Mouse (Mus musculus): ENCODE data around the gene Pttg1ip. TPM values are rescaled to one million over a fixed set of nuclear protein-coding genes. Genes with fewer than 3 reads are reported as not detected.

The Pttg1ip gene
- polyA plus RNA-seq, 1 experiment from 2014 or later = 79.6 TPM

GRCm38 (mm10) chr10:77569973-77570658 is 11.4 kb upstream of the Pttg1ip start:
- peak; percentile 40; the same call in 1 of the 2 replicates for ATAC-seq (ENCODE audit: insufficient read depth)
- H3K27me3 ChIP-seq = no peaks in the 10 kb centered on the region
- no peak overlapping the region for H3K4me2 ChIP-seq
- H3K9me3 ChIP-seq (replicated peaks) = no peaks in the 10 kb centered on the region
- peaks cover 13% of the 10 kb centered on the region for H3K4me1 ChIP-seq (replicated peaks)
- WGBS (ENCODE audit: insufficient replicate concordance) = 39% methylated on average over 6 of the region's 6 CpGs
- H3K4me3 ChIP-seq (replicated peaks) = no peak overlapping the region
- no peak overlapping the region for H3K27ac ChIP-seq (replicated peaks)
- H3K36me3 ChIP-seq (replicated peaks) = no peaks in the 10 kb centered on the region
- H3K9ac ChIP-seq = no peak overlapping the region

DNA sequence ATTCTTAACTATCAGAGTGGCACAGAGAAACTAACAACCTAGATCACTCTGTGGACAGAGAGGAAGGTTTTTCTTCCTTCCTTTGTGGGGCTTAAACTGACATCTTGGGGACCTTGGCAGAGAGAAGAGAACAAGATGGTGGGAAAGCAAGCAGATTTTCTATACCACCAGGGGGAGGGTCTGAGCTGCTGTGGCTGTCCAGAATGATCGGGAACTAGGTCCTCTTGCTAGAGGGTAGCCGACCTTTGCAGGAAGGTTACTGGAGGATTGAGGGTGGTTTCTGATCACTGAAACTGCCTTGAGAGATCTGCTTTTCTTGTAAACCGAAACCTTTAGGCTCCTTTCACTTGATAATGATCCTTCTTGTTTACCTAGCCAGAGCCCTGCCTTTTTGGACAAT is 9.3 kb upstream of the Pttg1ip start:
- H3K9ac ChIP-seq = no peak overlapping the region
- H3K36me3 ChIP-seq (replicated peaks) = no peaks in the 10 kb centered on the region
- no peak overlapping the region for H3K27ac ChIP-seq (replicated peaks)
- H3K9me3 ChIP-seq (replicated peaks) = no peaks in the 10 kb centered on the region
- 19% methylated on average over 3 of the region's 3 CpGs for WGBS (ENCODE audit: insufficient replicate concordance)
- no peak for ATAC-seq (ENCODE audit: insufficient read depth)
- no peak overlapping the region for H3K4me3 ChIP-seq (replicated peaks)
- H3K27me3 ChIP-seq = no peaks in the 10 kb centered on the region
- H3K4me2 ChIP-seq = no peak overlapping the region
- peaks cover 11% of the 10 kb centered on the region; the same call in 1 of the 2 replicates for H3K4me1 ChIP-seq (replicated peaks)

GRCm38 (mm10) chr10:77573162-77573561 is 8.4 kb upstream of the Pttg1ip start:
- Histone ChIP-seq H3K4me3 (replicated peaks) (no peak overlapping the region), H3K27ac (replicated peaks) (no peak overlapping the region), H3K27me3 (no peaks in the 10 kb centered on the region), H3K4me2 (no peak overlapping the region), H3K36me3 (replicated peaks) (no peaks in the 10 kb centered on the region), H3K4me1 (replicated peaks) (peaks cover 11% of the 10 kb centered on the region; the same call in 1 of the 2 replicates), H3K9ac (no peak overlapping the region), H3K9me3 (replicated peaks) (no peaks in the 10 kb centered on the region)
- WGBS (ENCODE audit: insufficient replicate concordance) = 62% methylated on average over 1 of the region's 1 CpGs
- no peak for ATAC-seq (ENCODE audit: insufficient read depth)

DNA sequence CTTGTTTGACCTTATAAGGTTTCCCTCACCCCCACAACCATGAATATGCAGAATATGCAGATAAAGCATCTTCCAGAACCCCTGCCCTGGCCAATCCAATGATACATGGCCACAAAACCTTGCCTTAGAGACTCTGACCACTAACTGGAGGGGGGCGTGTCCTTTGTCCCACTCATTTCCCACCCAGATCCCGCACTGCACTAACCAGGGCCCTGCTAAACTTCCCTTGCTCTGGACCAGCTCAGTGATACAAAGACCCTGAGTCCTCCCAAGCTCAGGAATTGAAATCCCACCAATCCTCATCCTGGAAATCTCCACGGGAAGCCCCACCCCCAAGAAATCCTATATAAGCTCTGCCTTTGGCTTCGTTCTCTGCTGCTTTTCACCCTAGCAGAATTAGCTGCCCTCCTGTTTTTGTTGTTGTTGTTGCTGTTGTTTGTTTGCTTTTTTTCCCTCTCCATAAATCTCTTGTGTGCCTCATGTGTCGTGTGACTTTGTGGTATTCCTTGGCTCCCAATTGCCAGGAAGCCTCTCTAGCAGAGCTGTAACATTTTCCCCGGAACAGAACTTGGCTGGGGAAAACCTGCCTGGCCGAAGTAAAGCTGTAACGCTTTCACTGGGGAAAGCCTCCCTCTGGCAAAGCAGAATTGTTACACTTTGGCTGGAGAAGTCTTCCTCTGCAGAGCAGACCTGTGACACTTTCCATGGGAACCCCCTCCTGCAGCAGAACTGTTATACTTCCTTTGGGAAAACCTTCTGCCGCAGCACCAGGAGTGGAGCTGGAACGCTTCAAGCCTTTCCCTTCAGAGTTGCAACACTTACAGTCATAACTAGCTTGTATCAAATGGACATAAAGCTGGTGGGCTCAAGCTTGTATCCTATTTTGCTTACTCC is 1.2 kb upstream of the Pttg1ip start:
- Histone ChIP-seq H3K27ac (replicated peaks) (no peak overlapping the region), H3K9me3 (replicated peaks) (no peaks in the 10 kb centered on the region), H3K36me3 (replicated peaks) (no peaks in the 10 kb centered on the region), H3K27me3 (no peaks in the 10 kb centered on the region), H3K4me3 (replicated peaks) (no peak overlapping the region), H3K4me2 (peak overlapping the region; percentile 88; the same call in 1 of the 2 replicates), H3K9ac (no peak overlapping the region), H3K4me1 (replicated peaks) (peaks cover 36% of the 10 kb centered on the region)
- no peak for ATAC-seq (ENCODE audit: insufficient read depth)
- 54% methylated on average over 10 of the region's 10 CpGs for WGBS (ENCODE audit: insufficient replicate concordance)

- peak overlapping the region; percentile 67 for H3K27ac ChIP-seq (replicated peaks)
- ATAC-seq (ENCODE audit: insufficient read depth) = no peak
- WGBS (ENCODE audit: insufficient replicate concordance) = 8% methylated on average over 8 of the region's 8 CpGs
Measured at GRCm38 (mm10) chr10:77581023-77581407, 505 bp upstream of the Pttg1ip start.

DNA sequence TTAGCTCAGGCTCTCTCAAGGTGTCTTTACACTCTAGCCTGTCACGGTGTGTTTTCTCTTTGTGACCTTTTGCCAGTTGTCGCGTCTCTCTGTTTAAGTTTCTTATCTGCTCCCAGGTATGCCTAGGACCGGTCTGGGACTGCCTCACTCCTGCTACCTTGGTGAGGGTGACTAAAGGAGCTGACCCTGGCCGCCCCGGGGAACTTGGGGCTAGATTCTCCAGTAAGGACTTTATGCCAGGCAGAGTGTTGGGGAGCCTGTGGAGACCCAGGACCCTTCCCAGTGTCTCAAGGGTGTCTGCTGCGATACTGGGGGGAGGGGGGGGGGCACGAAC is 732 bp downstream of the Pttg1ip start:
- no peaks in the 10 kb centered on the region for H3K9me3 ChIP-seq (replicated peaks)
- peak overlapping the region; percentile 99 for H3K27ac ChIP-seq (replicated peaks)
- peak; percentile 24 for ATAC-seq (ENCODE audit: insufficient read depth)
- peak overlapping the region; percentile 88 for H3K4me2 ChIP-seq
- H3K4me3 ChIP-seq (replicated peaks) = peak overlapping the region; percentile 81
- WGBS (ENCODE audit: insufficient replicate concordance) = 3% methylated on average over 8 of the region's 8 CpGs
- no peaks in the 10 kb centered on the region for H3K27me3 ChIP-seq
- H3K9ac ChIP-seq = peak overlapping the region; percentile 80
- H3K4me1 ChIP-seq (replicated peaks) = peaks cover 54% of the 10 kb centered on the region
- peaks cover 9% of the 10 kb centered on the region for H3K36me3 ChIP-seq (replicated peaks)

More at GRCm38 (mm10) chr10:77581023-77581407, 505 bp upstream of the Pttg1ip start:
- H3K36me3 ChIP-seq (replicated peaks) = no peaks in the 10 kb centered on the region
- peak overlapping the region; percentile 58 for H3K9ac ChIP-seq
- no peaks in the 10 kb centered on the region for H3K9me3 ChIP-seq (replicated peaks)
- peaks cover 42% of the 10 kb centered on the region for H3K4me1 ChIP-seq (replicated peaks)
- peak overlapping the region; percentile 81 for H3K4me3 ChIP-seq (replicated peaks)
- H3K27me3 ChIP-seq = no peaks in the 10 kb centered on the region
- H3K4me2 ChIP-seq = peak overlapping the region; percentile 88

DNA sequence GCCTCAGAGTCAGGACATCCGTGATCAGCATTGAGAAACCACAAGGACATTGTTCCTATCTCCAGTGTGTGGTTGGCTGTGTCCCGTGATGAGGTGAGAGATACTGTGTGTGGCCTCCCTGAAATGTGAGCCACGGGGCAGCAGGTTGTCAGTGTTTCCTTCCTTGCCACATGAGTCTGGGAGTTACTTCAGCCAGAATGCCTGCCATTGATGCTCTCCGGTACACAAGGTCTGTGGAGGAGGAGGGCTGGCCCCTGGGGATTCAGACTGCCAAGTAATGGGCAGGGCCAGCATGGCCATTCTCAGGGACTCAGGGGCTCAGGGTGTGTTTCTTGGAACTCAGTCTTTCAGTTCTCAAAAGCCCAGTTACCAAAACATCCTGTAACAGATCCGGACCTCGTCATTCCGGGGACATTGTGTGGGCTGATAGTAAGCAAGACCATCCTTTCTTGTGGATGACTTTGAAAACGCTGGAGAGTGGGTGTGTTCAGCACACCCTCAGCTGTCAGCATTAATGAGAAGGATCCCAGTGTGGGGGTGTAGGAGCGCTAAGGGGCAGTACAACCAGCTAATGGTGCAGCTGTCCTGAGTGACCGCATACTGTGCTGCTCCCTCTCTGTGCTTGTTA is 2.4 kb downstream of the Pttg1ip start:
- 22% methylated on average over 10 of the region's 10 CpGs for WGBS (ENCODE audit: insufficient replicate concordance)
- no peak for ATAC-seq (ENCODE audit: insufficient read depth)
- peak overlapping the region; percentile 65 for H3K27ac ChIP-seq (replicated peaks)

GRCm38 (mm10) chr10:77586637-77587036 is 5.1 kb downstream of the Pttg1ip start:
- Histone ChIP-seq H3K36me3 (replicated peaks) (peaks cover 49% of the 10 kb centered on the region), H3K9ac (no peak overlapping the region), H3K4me1 (replicated peaks) (peaks cover 83% of the 10 kb centered on the region), H3K9me3 (replicated peaks) (no peaks in the 10 kb centered on the region), H3K27me3 (no peaks in the 10 kb centered on the region), H3K4me2 (no peak overlapping the region), H3K4me3 (replicated peaks) (no peak overlapping the region), H3K27ac (replicated peaks) (no peak overlapping the region)
- WGBS (ENCODE audit: insufficient replicate concordance) = 72% methylated on average over 3 of the region's 3 CpGs
- ATAC-seq (ENCODE audit: insufficient read depth) = no peak

More for the DNA sequence above, 2.4 kb downstream of the Pttg1ip start:
- Histone ChIP-seq H3K36me3 (replicated peaks) (peaks cover 25% of the 10 kb centered on the region), H3K9ac (0 out of 2 replicates have a peak overlapping the region, but pooled peaks have one; percentile 19), H3K9me3 (replicated peaks) (no peaks in the 10 kb centered on the region), H3K4me3 (replicated peaks) (peak overlapping the region; percentile 24), H3K4me2 (peak overlapping the region; percentile 88), H3K4me1 (replicated peaks) (peaks cover 70% of the 10 kb centered on the region), H3K27me3 (no peaks in the 10 kb centered on the region)

GRCm38 (mm10) chr10:77587091-77587775 is 5.7 kb downstream of the Pttg1ip start:
- Histone ChIP-seq H3K27me3 (no peaks in the 10 kb centered on the region), H3K36me3 (replicated peaks) (peaks cover 54% of the 10 kb centered on the region), H3K9ac (no peak overlapping the region), H3K27ac (replicated peaks) (no peak overlapping the region), H3K4me1 (replicated peaks) (peaks cover 79% of the 10 kb centered on the region), H3K4me2 (no peak overlapping the region), H3K4me3 (replicated peaks) (no peak overlapping the region), H3K9me3 (replicated peaks) (no peaks in the 10 kb centered on the region)
- no peak for ATAC-seq (ENCODE audit: insufficient read depth)
- 80% methylated on average over 6 of the region's 6 CpGs for WGBS (ENCODE audit: insufficient replicate concordance)

DNA sequence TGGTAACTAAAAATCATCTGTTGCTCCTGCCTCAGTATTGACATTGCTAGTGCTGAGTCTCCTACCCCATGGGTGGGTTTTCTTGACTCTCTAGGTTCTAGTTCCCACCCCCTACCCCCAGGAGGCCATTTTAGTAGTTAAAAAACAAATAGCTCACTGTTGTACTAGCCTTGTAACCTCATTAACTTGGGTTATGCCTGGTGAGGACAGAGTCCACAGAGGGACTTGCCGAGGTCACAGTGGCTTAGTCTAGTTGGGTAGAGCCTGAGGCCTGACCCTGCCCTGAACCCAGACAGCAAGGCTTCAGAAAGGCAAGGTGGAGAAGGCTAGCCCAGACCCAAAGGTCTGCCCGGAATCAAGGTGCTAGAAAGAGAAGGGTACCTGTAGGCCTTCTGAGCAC is 6.5 kb downstream of the Pttg1ip start:
- no peak overlapping the region for H3K4me3 ChIP-seq (replicated peaks)
- H3K27me3 ChIP-seq = no peaks in the 10 kb centered on the region
- no peak overlapping the region for H3K9ac ChIP-seq
- WGBS (ENCODE audit: insufficient replicate concordance) = 71% methylated on average over 2 of the region's 2 CpGs
- 0 out of 2 replicates have a peak overlapping the region, but pooled peaks have one; percentile 64 for H3K27ac ChIP-seq (replicated peaks)
- peaks cover 71% of the 10 kb centered on the region for H3K4me1 ChIP-seq (replicated peaks)
- no peak for ATAC-seq (ENCODE audit: insufficient read depth)
- H3K4me2 ChIP-seq = no peak overlapping the region
- H3K36me3 ChIP-seq (replicated peaks) = peaks cover 62% of the 10 kb centered on the region
- no peaks in the 10 kb centered on the region for H3K9me3 ChIP-seq (replicated peaks)
